Mouse (Mus musculus) CD4-positive, CD25-positive, alpha-beta regulatory T cell, adult 2 months (primary cell): ENCODE measurements around the gene Prkce.

ENCODE experiments used
- DNase-seq: peaks from one replicate; pipeline ENCODE4 v3.0.0-alpha.2; 2012; ENCODE audit warnings: low read depth, low spot score

The Prkce gene

DNA sequence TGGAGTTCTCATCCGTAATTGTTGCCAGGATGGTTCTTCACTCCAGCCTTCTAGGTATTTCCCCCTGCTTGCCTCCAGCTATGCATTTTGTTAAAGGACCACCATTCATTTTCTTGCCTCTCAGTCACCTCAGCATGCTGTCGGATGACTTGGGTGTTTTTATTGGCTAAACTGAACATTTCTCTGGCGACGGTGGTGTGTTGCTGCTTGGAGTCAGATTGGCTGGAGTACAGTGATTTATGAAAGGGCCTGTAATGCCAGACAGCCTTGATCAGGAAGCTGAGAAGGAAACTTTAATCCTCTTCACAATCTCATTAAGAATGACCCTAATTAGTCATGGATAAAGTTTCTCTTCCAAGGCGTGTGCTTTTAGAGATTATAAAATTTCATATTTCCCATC is 342.3 kb downstream of the Prkce start:
- DNase-seq = no peak

DNA sequence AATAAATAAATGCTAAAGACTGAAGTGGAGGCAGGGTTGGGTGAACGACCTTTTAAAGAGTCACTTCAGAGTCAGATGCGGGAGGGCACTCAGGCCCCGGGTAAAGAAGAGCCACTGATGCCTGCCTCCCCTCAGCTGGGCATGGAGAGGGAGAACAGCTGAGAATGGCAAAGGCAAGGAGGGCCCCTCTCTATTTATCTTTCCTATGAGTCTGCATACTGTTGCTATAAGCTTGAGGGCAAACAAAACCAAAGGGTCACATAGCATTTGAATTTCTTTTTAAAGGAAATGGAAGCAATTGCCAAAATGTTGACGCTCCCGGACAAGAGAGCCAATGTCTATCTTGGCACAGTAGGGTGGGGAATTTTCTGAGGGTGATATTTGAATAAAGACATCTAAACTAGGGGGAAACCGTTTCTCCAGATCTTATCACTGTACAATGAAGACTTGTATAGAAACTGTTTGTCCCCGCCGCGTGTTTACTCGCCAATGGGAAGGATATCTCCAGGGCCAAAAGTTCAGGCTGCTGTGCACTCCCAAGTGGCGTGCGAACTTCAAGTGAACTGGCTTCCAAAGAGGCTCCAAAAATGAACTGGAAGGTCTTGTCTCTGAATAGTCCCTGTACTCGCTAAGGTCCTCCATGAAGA is 347.5 kb downstream of the Prkce start:
- no peak for DNase-seq

- DNase-seq = no peak
Observed at GRCm38 (mm10) chr17:86516630-86517029, 349.0 kb downstream of the Prkce start.

GRCm38 (mm10) chr17:86518604-86519003 is 351.0 kb downstream of the Prkce start:
- DNase-seq = no peak

GRCm38 (mm10) chr17:86521252-86521651 is 353.7 kb downstream of the Prkce start:
- DNase-seq = no peak

- no peak for DNase-seq
Observed at GRCm38 (mm10) chr17:86522649-86523048, 355.1 kb downstream of the Prkce start.

GRCm38 (mm10) chr17:86523374-86523773 is 355.8 kb downstream of the Prkce start:
- no peak for DNase-seq

DNA sequence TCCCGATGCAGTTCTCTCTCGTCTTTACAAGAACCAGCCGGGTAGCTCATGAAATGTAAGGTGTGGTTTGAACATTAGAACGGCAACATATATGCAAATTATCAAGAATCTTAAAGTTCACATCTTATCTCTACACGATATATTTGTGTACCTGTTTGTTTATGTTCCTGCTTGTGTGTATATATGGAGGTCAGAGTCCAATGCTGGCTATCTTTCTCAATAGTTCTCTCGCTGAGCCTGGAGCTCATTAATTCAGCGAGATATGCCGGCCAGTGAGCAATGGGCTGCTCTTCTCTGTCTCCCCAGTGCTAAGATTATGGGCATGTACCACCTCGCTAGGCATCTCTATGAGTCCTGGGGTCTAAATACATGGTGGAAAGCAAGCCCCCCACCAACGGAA is 356.3 kb downstream of the Prkce start:
- DNase-seq = no peak

DNA sequence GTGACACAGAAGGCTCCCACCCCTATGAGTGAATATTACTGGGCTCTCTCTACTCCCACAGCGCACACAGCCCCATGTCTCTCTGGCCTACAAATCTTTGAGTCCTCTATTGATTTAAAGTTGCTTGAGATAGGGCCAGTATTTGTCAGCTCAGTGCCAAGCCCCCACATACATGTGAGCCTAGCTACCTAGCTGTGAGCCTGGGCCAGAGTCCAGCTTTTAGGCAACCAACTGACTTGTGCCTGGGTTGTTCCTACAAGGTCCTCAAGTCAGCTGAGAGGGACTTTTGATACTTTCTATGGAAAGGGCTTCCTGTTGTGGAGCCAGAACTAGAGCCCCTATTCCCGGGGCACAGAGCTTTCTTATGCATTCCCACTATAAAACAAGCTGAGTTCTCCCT is 357.5 kb downstream of the Prkce start:
- DNase-seq = no peak

GRCm38 (mm10) chr17:86526016-86526415 is 358.4 kb downstream of the Prkce start:
- DNase-seq = no peak

DNA sequence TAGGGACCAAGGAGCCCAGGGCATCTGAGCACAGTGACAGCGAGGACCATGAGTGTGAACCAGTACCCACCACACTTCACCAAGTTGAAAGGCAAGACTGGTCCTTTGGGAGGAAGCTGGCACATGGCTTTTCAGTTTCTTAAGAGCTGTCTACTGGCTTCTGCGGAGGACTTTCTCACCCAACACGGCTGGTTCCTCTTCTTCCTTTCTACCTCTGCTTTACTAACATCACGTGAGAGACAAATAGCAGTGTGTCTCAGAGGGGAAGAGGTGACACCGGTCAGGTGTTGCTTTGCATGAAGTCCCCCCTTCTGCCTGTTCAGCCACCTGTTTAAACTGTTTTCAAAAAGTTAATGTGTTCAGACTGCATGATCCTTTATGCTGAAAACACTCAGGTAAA is 359.7 kb downstream of the Prkce start:
- DNase-seq = no peak

DNA sequence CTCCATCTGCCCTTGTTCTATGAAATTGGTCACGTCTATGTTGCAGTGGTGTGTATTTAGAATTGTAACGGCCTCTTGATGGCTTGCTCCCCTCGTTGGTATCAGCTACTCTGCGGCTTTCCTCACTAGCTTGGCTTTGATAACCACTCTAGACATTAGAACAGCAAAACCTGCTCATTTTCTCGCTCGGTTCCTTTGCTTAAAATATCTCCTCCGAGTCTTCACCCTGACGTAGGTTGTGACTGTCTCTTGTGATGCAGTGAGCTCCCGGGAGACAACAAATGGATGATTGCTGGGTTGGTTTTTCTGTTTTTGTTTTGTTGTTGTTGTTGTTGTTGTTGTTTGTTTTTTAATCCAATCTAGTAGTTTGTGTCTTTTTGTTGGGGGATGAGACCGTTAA is 361.4 kb downstream of the Prkce start:
- DNase-seq = no peak

DNA sequence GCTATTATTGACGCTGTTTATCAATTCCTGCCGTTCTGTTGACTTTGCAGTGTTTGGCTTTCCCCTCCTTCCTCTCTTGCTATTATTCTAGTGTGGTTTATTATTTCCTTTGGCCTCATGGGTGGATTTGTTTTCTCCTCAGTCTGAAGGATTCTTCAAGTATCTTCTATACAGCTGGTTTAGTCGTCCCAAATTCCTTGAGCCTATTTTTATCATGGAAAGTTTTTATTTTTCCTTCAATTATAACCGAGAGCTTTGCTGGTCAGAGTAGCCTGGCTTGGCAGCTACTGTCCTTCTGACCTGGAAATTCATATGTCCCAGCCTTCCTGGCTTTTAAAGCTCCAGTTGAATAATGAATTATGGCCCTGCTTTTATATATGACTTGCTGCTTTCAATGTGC is 361.8 kb downstream of the Prkce start:
- no peak for DNase-seq

GRCm38 (mm10) chr17:86531231-86531630 is 363.6 kb downstream of the Prkce start:
- no peak for DNase-seq

DNA sequence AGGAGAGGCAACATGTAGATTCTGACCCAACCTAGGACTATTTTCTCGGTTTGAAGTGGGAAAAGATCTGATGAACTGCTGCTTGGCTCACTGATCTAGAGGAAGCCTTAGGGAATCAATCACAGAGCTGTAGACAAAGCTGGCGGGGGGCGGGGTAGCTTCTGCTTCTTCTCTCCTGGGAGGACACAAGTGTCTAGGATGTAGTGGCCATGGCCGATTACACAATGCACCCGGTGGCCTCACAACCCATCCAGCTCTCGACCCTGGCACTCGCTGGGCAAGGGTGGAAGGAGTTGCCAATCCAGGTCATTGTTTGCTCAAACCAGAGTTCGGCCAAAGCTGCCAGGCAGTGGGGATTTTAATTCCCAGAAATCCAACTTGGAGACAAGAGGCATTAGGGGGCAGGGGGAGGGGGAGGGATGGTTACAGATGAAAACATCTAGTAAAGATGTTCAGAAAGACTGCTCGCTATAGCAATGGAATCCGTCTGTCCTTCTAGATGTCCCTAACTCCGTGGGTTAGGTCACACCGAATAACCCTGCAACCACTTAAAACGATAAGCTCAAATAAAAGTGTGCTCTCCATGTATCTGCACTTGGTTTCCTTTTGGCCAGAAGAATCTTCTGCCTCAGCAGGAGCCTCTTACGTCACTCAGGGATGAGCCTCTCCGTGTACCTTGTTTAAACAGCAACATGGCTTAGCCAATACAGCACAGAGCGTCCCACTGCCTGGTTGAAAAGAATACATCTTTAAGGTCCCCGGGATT is 365.4 kb downstream of the Prkce start:
- no peak for DNase-seq

DNA sequence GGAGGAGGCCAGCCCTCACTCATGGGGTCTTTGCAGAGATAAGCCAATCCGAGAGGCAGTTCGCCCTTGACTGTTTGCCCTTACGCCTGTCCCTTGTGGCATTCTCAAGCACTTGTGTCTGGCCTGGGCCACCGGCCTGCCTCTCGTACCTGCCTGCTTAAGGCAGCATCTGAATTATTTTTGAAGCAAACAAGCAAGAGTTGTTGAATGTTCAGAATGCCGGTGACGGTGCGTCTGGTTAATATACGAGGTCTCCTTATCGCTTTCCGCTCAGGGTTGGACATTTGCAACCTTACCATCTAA is 365.9 kb downstream of the Prkce start:
- DNase-seq = no peak

GRCm38 (mm10) chr17:86535096-86535495 is 367.5 kb downstream of the Prkce start:
- no peak for DNase-seq

DNA sequence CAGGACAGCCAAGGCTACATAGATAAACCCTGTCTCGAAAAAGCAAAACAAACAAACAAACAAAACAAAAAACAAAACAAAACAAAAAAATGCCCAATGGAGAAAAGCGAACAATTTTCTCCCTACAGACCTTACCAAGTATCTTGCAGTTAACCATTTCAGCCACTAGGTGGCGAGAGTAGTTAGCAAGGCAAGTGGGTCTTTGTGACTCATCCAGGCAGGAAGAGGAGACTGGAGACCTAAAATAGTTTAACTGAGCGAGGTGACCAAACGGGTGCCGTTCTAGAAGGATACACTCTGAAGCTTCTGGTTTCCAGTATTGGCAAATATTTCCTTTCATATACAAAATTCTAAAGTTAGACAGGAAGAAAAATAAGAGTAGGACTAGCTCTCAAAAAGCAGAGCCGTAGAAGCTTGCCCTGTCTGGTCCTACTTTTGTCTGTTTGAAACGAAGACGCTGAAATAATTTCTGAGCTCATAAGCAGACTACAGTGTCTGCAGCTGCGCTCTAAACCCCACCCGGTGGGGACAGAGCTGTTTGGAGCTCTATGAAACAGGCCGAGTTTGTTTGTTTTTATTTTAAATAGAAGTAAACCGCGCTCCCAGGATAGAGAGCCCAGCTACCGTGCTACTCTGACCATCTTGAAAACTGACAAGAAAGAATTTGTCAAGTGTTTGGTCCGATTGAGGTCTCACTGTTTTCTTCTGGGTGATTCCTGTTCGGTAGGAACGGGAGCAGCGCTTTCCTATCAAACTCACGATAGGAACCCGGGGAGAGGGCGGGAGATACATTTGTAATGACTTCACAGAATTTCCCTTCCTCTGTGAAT is 368.5 kb downstream of the Prkce start:
- DNase-seq = peak; percentile 85

- no peak for DNase-seq
Observed at GRCm38 (mm10) chr17:86539881-86540430, 372.4 kb downstream of the Prkce start.

- DNase-seq = no peak
Observed at GRCm38 (mm10) chr17:86546529-86546928, 378.9 kb downstream of the Prkce start.

DNA sequence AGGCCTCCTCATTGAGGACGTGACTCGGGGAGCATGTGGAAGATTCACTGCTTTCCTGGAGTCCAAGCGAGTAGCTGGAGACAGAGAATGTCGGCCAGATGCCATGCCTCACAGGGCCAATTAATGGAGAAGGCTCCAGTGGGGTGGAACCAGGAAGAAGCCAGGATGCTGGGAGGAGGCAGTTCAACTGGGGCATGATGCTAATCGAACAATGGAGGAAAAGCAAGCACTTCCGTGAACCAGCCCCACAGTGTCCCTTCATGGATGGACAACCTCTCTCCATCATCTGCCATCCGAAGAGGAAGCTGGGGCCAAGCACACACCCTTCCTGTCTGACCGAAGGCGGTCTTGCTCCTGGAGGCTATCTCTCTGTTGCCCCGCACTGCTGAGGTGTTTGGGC is 381.5 kb downstream of the Prkce start:
- DNase-seq = no peak

GRCm38 (mm10) chr17:86551561-86551960 is 384.0 kb downstream of the Prkce start:
- no peak for DNase-seq
